Mouse (Mus musculus): ENCODE measurements around the gene Hsd17b7. TPM values are rescaled to one million over a fixed set of nuclear protein-coding genes. Genes with fewer than 3 reads are reported as not detected.
A peak's percentile ranks its signal among the peaks of the same experiment; 100 is the strongest.

The Hsd17b7 gene
- polyA plus RNA-seq, 1 experiment, result 22.4 TPM

DNA sequence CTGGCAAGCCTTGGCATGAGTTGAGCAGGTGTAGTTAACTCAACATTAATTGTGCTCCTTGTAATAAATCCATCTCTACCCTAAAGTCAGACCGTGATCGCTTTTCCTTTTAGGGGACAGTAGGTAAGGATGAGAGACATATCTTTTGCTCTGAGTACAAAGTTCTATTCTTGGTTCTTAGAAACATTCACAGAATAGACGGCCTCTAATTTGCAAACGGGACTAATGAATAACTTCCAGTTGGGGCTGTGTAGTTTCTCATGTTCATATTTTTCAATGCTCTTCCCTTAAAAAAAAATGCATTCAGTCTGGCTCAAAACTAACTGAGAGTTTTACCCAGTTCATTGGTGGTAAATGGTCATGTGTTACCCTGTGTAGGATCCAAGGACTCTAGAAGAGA, 1.9 kb upstream of the Hsd17b7 start:
- no peak overlapping the region for H3K4me3 ChIP-seq (ENCODE audit: low read depth, low read length)
- no peak overlapping the region for H3K27ac ChIP-seq (ENCODE audit: insufficient read depth, low read length)
- H3K27me3 ChIP-seq (ENCODE audit: control insufficient read depth, insufficient read depth, low read length, poor library complexity, severe bottlenecking), result no peaks in the 10 kb centered on the region
- H3K4me1 ChIP-seq (ENCODE audit: control insufficient read depth, insufficient read depth, low read length), result no peaks in the 10 kb centered on the region
- H3K9ac ChIP-seq (ENCODE audit: low read depth, poor library complexity, severe bottlenecking), result no peak overlapping the region
- H3K36me3 ChIP-seq (ENCODE audit: control insufficient read depth, insufficient read depth, low read length, poor library complexity, severe bottlenecking), result no peaks in the 10 kb centered on the region
- H3K9me3 ChIP-seq (replicated peaks; ENCODE audit: control insufficient read depth, insufficient read depth, low read length, poor library complexity, severe bottlenecking), result no peaks in the 10 kb centered on the region
- no peak for TF ChIP-seq EP300 (IDR thresholded peaks at IDR 0.05; ENCODE audit: insufficient read depth, low read depth, low read length)
- no peak for TF ChIP-seq CTCF (IDR thresholded peaks at IDR 0.05; ENCODE audit: low read depth, low read length)

DNA sequence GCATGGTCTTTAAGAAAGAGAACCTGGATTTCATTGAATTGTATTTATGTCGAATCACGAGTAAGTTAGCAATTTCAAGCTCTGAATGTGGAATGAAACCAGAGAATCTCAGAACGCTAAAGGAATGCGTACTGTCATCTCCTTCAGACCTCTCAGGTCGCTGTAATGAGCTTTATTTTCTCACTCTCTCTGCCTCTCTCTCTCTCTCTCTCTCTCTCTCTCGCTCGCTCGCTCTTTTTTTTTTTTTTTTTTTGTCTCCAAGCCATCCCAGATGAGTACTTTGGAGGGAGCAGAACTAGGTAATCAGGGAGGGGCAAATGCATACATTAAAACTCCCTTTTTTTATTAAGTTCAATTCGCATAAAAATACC, 460 bp upstream of the Hsd17b7 start:
- H3K9ac ChIP-seq (ENCODE audit: low read depth, poor library complexity, severe bottlenecking), result peak overlapping the region; percentile 65
- H3K27ac ChIP-seq (ENCODE audit: insufficient read depth, low read length), result no peak overlapping the region
- no peak for TF ChIP-seq POLR2A (IDR thresholded peaks at IDR 0.05; ENCODE audit: insufficient read depth, low read length)
- peaks cover 2% of the 10 kb centered on the region; the same call in 1 of the 2 replicates for H3K36me3 ChIP-seq (ENCODE audit: control insufficient read depth, insufficient read depth, low read length, poor library complexity, severe bottlenecking)
- no peaks in the 10 kb centered on the region for H3K9me3 ChIP-seq (replicated peaks; ENCODE audit: control insufficient read depth, insufficient read depth, low read length, poor library complexity, severe bottlenecking)
- no peaks in the 10 kb centered on the region for H3K27me3 ChIP-seq (ENCODE audit: control insufficient read depth, insufficient read depth, low read length, poor library complexity, severe bottlenecking)
- peak overlapping the region; percentile 69 for H3K4me3 ChIP-seq (ENCODE audit: low read depth, low read length)
- H3K4me1 ChIP-seq (ENCODE audit: control insufficient read depth, insufficient read depth, low read length), result no peaks in the 10 kb centered on the region

DNA sequence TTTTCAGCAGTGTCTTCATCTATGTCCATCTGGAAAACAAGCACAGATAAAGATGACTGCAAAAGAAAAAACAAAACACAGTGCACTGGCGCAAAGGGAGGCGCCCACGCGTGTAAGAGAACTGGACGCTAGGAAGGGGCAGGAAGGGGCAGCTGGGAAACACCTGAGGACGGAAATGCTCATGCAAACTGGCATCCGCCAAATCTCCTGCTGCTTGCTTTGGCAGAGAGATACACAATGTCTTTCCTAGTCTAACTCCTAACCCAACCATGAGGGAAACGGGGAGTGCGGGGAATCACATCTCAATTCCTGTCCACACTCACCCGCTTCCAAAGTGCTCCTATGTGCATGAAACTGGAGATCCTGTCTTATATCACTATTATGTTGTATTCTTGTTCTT, 15.9 kb downstream of the Hsd17b7 start:
- H3K9ac ChIP-seq (ENCODE audit: low read depth, poor library complexity, severe bottlenecking), result no peak overlapping the region
- no peaks in the 10 kb centered on the region for H3K4me1 ChIP-seq (ENCODE audit: control insufficient read depth, insufficient read depth, low read length)

DNA sequence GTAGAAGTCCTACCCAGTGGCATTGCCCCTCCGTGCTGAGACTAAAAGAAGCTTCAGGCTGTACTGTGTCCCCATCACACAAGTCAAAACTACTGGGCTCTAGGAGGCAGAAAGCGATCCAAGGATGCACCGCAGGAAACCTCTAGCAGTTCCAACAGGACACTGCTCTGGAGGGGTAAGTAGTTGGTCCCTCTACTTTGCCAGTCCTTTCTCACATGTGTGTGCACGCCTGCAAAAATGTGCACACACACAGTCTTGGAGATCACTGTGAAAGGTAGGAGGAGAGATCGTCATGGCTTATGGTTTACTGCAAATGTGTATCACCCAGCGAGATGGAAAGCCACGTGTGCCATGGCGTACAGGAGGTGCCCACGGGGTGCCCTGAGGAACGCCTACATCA, 16.4 kb downstream of the Hsd17b7 start:
- Histone ChIP-seq H3K27me3 (ENCODE audit: control insufficient read depth, insufficient read depth, low read length, poor library complexity, severe bottlenecking) (no peaks in the 10 kb centered on the region), H3K4me3 (ENCODE audit: low read depth, low read length) (no peak overlapping the region), H3K36me3 (ENCODE audit: control insufficient read depth, insufficient read depth, low read length, poor library complexity, severe bottlenecking) (peaks cover 3% of the 10 kb centered on the region; the same call in 1 of the 2 replicates), H3K9me3 (replicated peaks; ENCODE audit: control insufficient read depth, insufficient read depth, low read length, poor library complexity, severe bottlenecking) (no peaks in the 10 kb centered on the region), H3K4me1 (ENCODE audit: control insufficient read depth, insufficient read depth, low read length) (no peaks in the 10 kb centered on the region), H3K9ac (ENCODE audit: low read depth, poor library complexity, severe bottlenecking) (no peak overlapping the region), H3K27ac (ENCODE audit: insufficient read depth, low read length) (no peak overlapping the region)
- TF ChIP-seq POLR2A (IDR thresholded peaks at IDR 0.05; ENCODE audit: insufficient read depth, low read length), result no peak
- no peak for TF ChIP-seq EP300 (IDR thresholded peaks at IDR 0.05; ENCODE audit: insufficient read depth, low read depth, low read length)
- no peak for TF ChIP-seq CTCF (IDR thresholded peaks at IDR 0.05; ENCODE audit: low read depth, low read length)

More for the DNA sequence above, 15.9 kb downstream of the Hsd17b7 start:
- H3K9me3 ChIP-seq (replicated peaks; ENCODE audit: control insufficient read depth, insufficient read depth, low read length, poor library complexity, severe bottlenecking), result no peaks in the 10 kb centered on the region
- no peak overlapping the region for H3K27ac ChIP-seq (ENCODE audit: insufficient read depth, low read length)
- H3K4me3 ChIP-seq (ENCODE audit: low read depth, low read length), result no peak overlapping the region
- H3K27me3 ChIP-seq (ENCODE audit: control insufficient read depth, insufficient read depth, low read length, poor library complexity, severe bottlenecking), result no peaks in the 10 kb centered on the region
- TF ChIP-seq CTCF (IDR thresholded peaks at IDR 0.05; ENCODE audit: low read depth, low read length), result no peak
- TF ChIP-seq EP300 (IDR thresholded peaks at IDR 0.05; ENCODE audit: insufficient read depth, low read depth, low read length), result no peak
- TF ChIP-seq POLR2A (IDR thresholded peaks at IDR 0.05; ENCODE audit: insufficient read depth, low read length), result no peak
- H3K36me3 ChIP-seq (ENCODE audit: control insufficient read depth, insufficient read depth, low read length, poor library complexity, severe bottlenecking), result peaks cover 3% of the 10 kb centered on the region; the same call in 1 of the 2 replicates

DNA sequence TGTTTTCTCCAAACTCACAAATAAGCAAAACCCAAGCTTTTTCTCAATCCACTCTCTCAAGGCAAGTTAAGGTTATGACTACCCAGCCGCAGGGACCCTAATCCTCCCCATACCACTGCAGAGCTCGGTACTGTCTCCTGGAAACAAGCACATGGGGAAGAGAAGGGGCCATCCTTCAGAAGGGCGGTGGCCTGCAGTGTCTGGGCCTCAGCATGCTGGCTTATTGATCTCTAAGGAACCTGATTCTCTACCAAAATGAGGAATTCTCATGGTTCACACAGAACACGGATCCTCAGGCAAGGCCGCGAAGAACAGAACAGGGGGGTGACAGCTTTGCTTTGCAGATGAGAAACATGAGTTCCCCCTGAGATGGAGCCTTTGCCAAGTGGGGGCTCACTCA, 17.5 kb downstream of the Hsd17b7 start:
- TF ChIP-seq EP300 (IDR thresholded peaks at IDR 0.05; ENCODE audit: insufficient read depth, low read depth, low read length) (no peak), POLR2A (IDR thresholded peaks at IDR 0.05; ENCODE audit: insufficient read depth, low read length) (no peak), CTCF (IDR thresholded peaks at IDR 0.05; ENCODE audit: low read depth, low read length) (no peak)
- Histone ChIP-seq H3K4me3 (ENCODE audit: low read depth, low read length) (no peak overlapping the region), H3K36me3 (ENCODE audit: control insufficient read depth, insufficient read depth, low read length, poor library complexity, severe bottlenecking) (peaks cover 3% of the 10 kb centered on the region; the same call in 1 of the 2 replicates), H3K9me3 (replicated peaks; ENCODE audit: control insufficient read depth, insufficient read depth, low read length, poor library complexity, severe bottlenecking) (no peaks in the 10 kb centered on the region), H3K27me3 (ENCODE audit: control insufficient read depth, insufficient read depth, low read length, poor library complexity, severe bottlenecking) (no peaks in the 10 kb centered on the region), H3K4me1 (ENCODE audit: control insufficient read depth, insufficient read depth, low read length) (no peaks in the 10 kb centered on the region), H3K27ac (ENCODE audit: insufficient read depth, low read length) (no peak overlapping the region), H3K9ac (ENCODE audit: low read depth, poor library complexity, severe bottlenecking) (no peak overlapping the region)

DNA sequence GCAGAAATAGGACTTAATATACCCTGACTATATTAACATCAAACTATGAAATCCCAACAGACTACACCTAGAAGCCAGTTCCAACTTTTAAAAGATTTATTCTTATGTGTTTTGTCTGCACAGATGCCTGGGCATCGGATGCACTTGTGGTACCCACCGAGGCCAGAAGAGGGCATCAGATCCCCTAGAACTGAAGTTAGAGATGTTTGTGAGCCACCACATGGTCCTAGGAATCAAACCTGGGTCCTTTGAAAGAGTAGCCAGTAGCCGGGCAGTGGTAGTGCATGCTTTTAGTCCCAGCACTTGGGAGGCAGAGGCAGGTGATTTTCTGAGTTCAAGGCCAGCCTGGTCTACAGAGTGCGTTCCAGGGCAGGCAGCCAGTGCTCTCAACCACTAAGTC, 18.4 kb downstream of the Hsd17b7 start:
- peaks cover 1% of the 10 kb centered on the region; the same call in 1 of the 2 replicates for H3K36me3 ChIP-seq (ENCODE audit: control insufficient read depth, insufficient read depth, low read length, poor library complexity, severe bottlenecking)

More for the DNA sequence above, 18.4 kb downstream of the Hsd17b7 start:
- no peak overlapping the region for H3K4me3 ChIP-seq (ENCODE audit: low read depth, low read length)
- H3K9ac ChIP-seq (ENCODE audit: low read depth, poor library complexity, severe bottlenecking), result no peak overlapping the region
- TF ChIP-seq EP300 (IDR thresholded peaks at IDR 0.05; ENCODE audit: insufficient read depth, low read depth, low read length), result no peak
- peak; percentile 57 for TF ChIP-seq CTCF (IDR thresholded peaks at IDR 0.05; ENCODE audit: low read depth, low read length)
- no peak for TF ChIP-seq POLR2A (IDR thresholded peaks at IDR 0.05; ENCODE audit: insufficient read depth, low read length)
- H3K9me3 ChIP-seq (replicated peaks; ENCODE audit: control insufficient read depth, insufficient read depth, low read length, poor library complexity, severe bottlenecking), result no peaks in the 10 kb centered on the region
- no peak overlapping the region for H3K27ac ChIP-seq (ENCODE audit: insufficient read depth, low read length)
- H3K27me3 ChIP-seq (ENCODE audit: control insufficient read depth, insufficient read depth, low read length, poor library complexity, severe bottlenecking), result no peaks in the 10 kb centered on the region
- H3K4me1 ChIP-seq (ENCODE audit: control insufficient read depth, insufficient read depth, low read length), result no peaks in the 10 kb centered on the region

Measured in ES-Bruce4 (cell line).